ENCODE assay signal across 7 mouse cellular contexts in genomic region chr4:108327071-108327579, GRCm38 (mm10). TPM values are rescaled to one million over a fixed set of nuclear protein-coding genes. Genes with fewer than 3 reads are reported as not detected.
A peak's percentile ranks its signal among the peaks of the same experiment; 100 is the strongest.
DNase-seq lines count a peak whose midpoint lies in the region; ATAC-seq lines count a peak whose summit lies in the region.

No protein-coding gene starts in this region.

- peak overlapping the region; percentile 73 for H3K4me2 ChIP-seq in heart, embryonic 12.5 days
- peak overlapping the region; percentile 65 for H3K4me2 ChIP-seq in stomach, embryonic 14.5 days (replicated peaks; ENCODE audit: low read depth, low read length)

- no peaks in the 10 kb centered on the region for H3K9me3 ChIP-seq in heart, embryonic 12.5 days (replicated peaks)
- H3K9me3 ChIP-seq in stomach, embryonic 14.5 days (ENCODE audit: control insufficient read depth, low read depth, low read length) = no peaks in the 10 kb centered on the region

- no peak for ATAC-seq in heart, embryonic 12.5 days (ENCODE audit: insufficient number of reproducible peaks, low FRiP score)
- no peak for ATAC-seq in stomach, embryonic 14.5 days (ENCODE audit: insufficient number of reproducible peaks, insufficient read depth, low FRiP score, low read depth)

- peak overlapping the region; percentile 62; the same call in 1 of the 2 replicates for H3K4me3 ChIP-seq in heart, embryonic 12.5 days
- H3K4me3 ChIP-seq in stomach, embryonic 14.5 days (ENCODE audit: low read depth, low read length) = peak overlapping the region; percentile 70

- H3K36me3 ChIP-seq in heart, embryonic 12.5 days = peaks cover 15% of the 10 kb centered on the region
- H3K36me3 ChIP-seq in stomach, embryonic 14.5 days (ENCODE audit: control insufficient read depth, insufficient read depth, low read length) = no peaks in the 10 kb centered on the region; the same call in 1 of the 2 replicates

- H3K4me1 ChIP-seq in heart, embryonic 12.5 days (replicated peaks) = peaks cover 21% of the 10 kb centered on the region
- peaks cover 4% of the 10 kb centered on the region; the same call in 1 of the 2 replicates for H3K4me1 ChIP-seq in stomach, embryonic 14.5 days (ENCODE audit: control insufficient read depth, insufficient read depth, low read length)

- peak; percentile 19 for DNase-seq in thymus, postnatal 25 days
- DNase-seq in thymus, postnatal 4 days = no peak
- peak; percentile 59 for DNase-seq in cerebellum, adult 9-11 months
- DNase-seq in kidney, postnatal 36 days = peak; percentile 29 to 70
- peak; percentile 26 for DNase-seq in lung, postnatal 14 days

- H3K9ac ChIP-seq in heart, embryonic 12.5 days = peak overlapping the region; percentile 70
- H3K9ac ChIP-seq in stomach, embryonic 14.5 days (replicated peaks; ENCODE audit: low read depth, low read length) = peak overlapping the region; percentile 22; the same call in 1 of the 2 replicates

- peak overlapping the region; percentile 90 for H3K27ac ChIP-seq in heart, embryonic 12.5 days (ENCODE audit: poor library complexity, severe bottlenecking)
- peak overlapping the region; percentile 60 for H3K27ac ChIP-seq in stomach, embryonic 14.5 days (ENCODE audit: low read length)

- 40% methylated on average over 6 of the region's 6 CpGs for WGBS in heart, embryonic 12.5 days
- WGBS in stomach, embryonic 14.5 days = 39% methylated on average over 6 of the region's 6 CpGs

- H3K27me3 ChIP-seq in heart, embryonic 12.5 days (replicated peaks) = no peaks in the 10 kb centered on the region
- no peaks in the 10 kb centered on the region for H3K27me3 ChIP-seq in stomach, embryonic 14.5 days (ENCODE audit: control insufficient read depth, insufficient read depth, low read length)

RNA-seq across cellular contexts. Expression of gene Coa7, which starts 0.8 kb away (rescaled TPM):
- 46.6 and 46.8 TPM in 2 replicates for polyA plus RNA-seq in heart, embryonic 12.5 days (2016; fragmentation: Nextera tagmentation; extraction: Ambion mirVana)
- polyA plus RNA-seq in stomach, embryonic 14.5 days (2014; fragmentation: Nextera tagmentation; extraction: Ambion mirVana) = 46.3 and 48.0 TPM in 2 replicates

RNA-seq across cellular contexts. Expression of gene Zyg11b, which starts 26.2 kb away (rescaled TPM):
- polyA plus RNA-seq in heart, embryonic 12.5 days (2016; fragmentation: Nextera tagmentation; extraction: Ambion mirVana) = 11.0 and 12.1 TPM in 2 replicates
- polyA plus RNA-seq in stomach, embryonic 14.5 days (2014; fragmentation: Nextera tagmentation; extraction: Ambion mirVana) = 15.1 and 18.1 TPM in 2 replicates

RNA-seq across cellular contexts. Expression of gene Shisal2a, which starts 56.0 kb away (rescaled TPM):
- 1.1 and 1.4 TPM in 2 replicates for polyA plus RNA-seq in heart, embryonic 12.5 days (2016; fragmentation: Nextera tagmentation; extraction: Ambion mirVana)
- polyA plus RNA-seq in stomach, embryonic 14.5 days (2014; fragmentation: Nextera tagmentation; extraction: Ambion mirVana) = 2.0 and 2.8 TPM in 2 replicates
